Mouse (Mus musculus) thymus, adult 2 months (tissue): Measurements from ENCODE around the gene Usp51.

Experiments used
- CTCF ChIP-seq: fragments of 200-500 bp; IDR thresholded peaks from 2 replicates; pipeline ENCODE4 v1.5.1; 2012; ENCODE audit warnings: mild to moderate bottlenecking, control low read depth, low read length, moderate library complexity, borderline replicate concordance; ENCODE audit not compliant: control insufficient read depth, poor library complexity, insufficient read depth; ENCODE audit errors: extremely low read depth
- POLR2A ChIP-seq: fragments of 200-500 bp; IDR thresholded peaks from 2 replicates; pipeline ENCODE4 v1.6.1; 2012; ENCODE audit warnings: mild to moderate bottlenecking, low read length, control low read depth, moderate library complexity; ENCODE audit not compliant: control insufficient read depth, poor library complexity, insufficient read depth; ENCODE audit errors: extremely low read depth

- no peak for TF ChIP-seq CTCF
- no peak for TF ChIP-seq POLR2A
Measured at GRCm38 (mm10) chrX:153037087-153037971, 31.1 kb downstream of the Usp51 start, which contains the start of gene Mageh1.
